Mouse (Mus musculus) cerebellum, postnatal 4 days (tissue): ENCODE results near the gene Bicra.

Source experiments
- DNase-seq, 2 experiments: peaks; one replicate each; pipeline ENCODE4 v3.0.0; 2022; ENCODE audit warnings: low spot score in 2 of 2, mixed read lengths in 1 of 2

Gene Bicra

GRCm38 (mm10) chr7:16047338-16048146 is at the start of gene Bicra:
Gene Bicra, minus strand, starts transcription at chr7:16047921.
- peak; percentile 61 to 86 for DNase-seq

- DNase-seq, result no peak
Measured at GRCm38 (mm10) chr7:16094592-16094991, 46.9 kb upstream of the Bicra start.

- DNase-seq, result no peak
Measured at GRCm38 (mm10) chr7:16087587-16087986, 39.9 kb upstream of the Bicra start.

GRCm38 (mm10) chr7:16083361-16083760 is 35.6 kb upstream of the Bicra start:
- no peak for DNase-seq

GRCm38 (mm10) chr7:16080581-16080980 is 32.9 kb upstream of the Bicra start:
- DNase-seq, result no peak

GRCm38 (mm10) chr7:16079947-16080346 is 32.2 kb upstream of the Bicra start:
- no peak for DNase-seq

GRCm38 (mm10) chr7:16071906-16072305 is 24.2 kb upstream of the Bicra start:
- no peak for DNase-seq

DNA sequence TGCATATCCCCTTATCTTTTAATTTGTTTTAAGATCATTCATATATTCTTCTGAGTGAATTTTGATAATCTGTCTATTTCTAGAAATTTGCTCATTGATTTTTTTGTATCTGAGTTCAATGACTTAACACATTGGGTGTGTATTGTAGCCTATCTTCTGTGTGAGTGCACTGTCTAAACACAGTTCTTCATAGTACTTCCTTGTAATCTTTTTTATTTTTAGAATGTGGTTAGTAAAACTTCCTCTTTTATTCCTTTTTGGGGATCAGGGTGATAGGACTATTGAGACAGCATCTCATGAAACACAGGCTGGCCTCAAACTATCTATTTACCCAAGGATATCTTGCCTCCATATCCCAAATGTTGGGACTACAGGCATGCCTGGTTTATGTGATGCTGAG is 23.1 kb upstream of the Bicra start:
- no peak for DNase-seq

- no peak for DNase-seq
Measured at GRCm38 (mm10) chr7:16063490-16063889, 15.8 kb upstream of the Bicra start.

DNA sequence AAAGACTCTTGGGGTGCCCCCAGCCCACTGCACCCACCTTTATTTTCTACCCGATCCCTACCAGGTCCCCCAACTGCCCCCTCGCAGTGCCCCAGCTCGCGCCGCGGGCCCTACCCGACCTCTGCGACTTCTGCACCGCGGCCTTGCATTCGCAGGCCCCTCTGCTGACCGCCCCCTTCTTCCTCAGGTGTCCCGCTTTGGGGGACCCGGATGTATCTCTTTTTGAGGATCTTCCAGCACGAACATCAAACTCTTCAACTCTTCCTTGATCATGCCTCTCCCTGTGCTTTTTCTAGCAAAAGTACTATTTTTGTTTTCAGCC is 14.3 kb upstream of the Bicra start:
- no peak for DNase-seq

GRCm38 (mm10) chr7:16061219-16062098 is 13.7 kb upstream of the Bicra start, which contains the start of gene Zfp541:
Gene Zfp541, plus strand, starts transcription at chr7:16061814.
- peak in 1 of 2 experiments; percentile 15 for DNase-seq

DNA sequence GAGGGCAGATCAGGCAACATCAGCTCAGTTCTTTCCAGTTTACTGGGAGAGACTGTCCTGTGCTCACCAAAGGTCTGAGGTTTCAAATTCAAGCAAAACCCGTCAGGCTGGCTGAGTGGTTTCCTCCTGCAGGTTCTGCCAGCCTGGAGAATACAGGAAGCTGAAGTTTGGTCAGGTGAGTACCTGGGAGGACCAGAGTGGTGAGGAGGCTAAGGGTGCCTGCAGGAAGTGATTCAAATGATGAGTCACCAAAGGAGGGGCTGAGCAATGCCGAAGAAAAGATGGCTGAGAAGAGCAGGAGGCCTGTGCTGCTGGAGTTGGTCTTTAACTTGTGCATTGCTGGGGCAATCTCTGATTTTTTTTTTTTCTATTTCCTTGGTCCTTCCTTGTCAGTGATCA is 9.4 kb upstream of the Bicra start:
- DNase-seq, result no peak

GRCm38 (mm10) chr7:16056459-16057135 is 8.9 kb upstream of the Bicra start:
- peak in 1 of 2 experiments; percentile 42 for DNase-seq

GRCm38 (mm10) chr7:16055665-16056064 is 7.9 kb upstream of the Bicra start:
- DNase-seq, result no peak

DNA sequence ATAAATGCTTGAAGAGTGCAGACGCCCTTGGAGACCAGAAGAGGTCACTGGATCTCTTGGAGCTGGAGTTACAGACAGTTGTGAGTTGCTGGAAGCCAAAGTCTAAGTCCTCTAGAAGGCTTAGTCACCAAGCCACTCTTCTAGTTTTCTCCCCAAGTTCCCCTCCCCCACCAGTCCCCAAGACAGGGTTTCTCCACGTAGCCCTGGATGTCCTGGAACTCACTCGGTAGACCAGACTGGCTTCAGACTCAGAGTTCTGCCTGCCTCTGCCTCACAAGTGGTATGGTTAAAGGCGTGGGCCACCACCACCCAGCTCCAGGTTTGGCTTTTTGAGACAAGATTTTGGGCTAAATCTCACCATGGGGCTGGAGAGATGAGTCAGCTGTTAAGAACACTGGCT is 7.2 kb upstream of the Bicra start:
- no peak for DNase-seq

GRCm38 (mm10) chr7:16053105-16053504 is 5.4 kb upstream of the Bicra start:
- DNase-seq, result no peak

GRCm38 (mm10) chr7:16052684-16053083 is 5.0 kb upstream of the Bicra start:
- peak; percentile 86 to 93 for DNase-seq

DNA sequence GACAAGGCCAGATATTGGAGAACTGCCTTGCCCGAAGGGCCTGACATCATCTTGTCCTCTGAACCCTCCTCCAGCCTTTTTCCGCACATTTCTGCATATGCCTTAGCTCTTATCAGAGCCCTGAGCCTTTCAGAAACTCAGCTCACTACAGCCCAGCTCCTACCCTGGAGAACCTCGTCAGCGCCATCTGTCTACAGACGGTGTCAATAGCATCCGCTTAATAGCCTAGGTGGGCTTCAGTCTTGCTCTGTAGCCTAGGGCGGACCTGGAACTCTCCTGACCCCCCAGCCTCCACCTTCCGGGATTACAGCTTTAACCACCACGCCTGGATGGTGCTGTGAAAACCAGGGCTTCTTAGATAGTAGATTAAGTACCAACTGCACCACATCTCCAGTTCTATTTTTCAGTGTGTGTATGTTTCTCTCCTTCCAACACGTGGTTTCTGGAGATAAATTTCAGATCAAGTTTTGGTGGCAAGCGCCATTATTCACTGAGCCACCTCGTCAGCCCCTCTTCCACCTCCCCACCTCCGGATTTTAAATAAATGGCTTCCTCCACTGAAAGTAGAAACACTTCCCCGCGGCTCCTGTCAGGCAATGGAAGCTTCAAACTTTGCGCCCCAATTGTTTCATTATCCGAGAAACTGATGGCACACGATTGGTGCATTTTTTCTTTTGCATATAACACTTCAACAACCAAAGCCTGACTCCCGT is 4.3 kb upstream of the Bicra start:
- peak; percentile 48 to 71 for DNase-seq

DNA sequence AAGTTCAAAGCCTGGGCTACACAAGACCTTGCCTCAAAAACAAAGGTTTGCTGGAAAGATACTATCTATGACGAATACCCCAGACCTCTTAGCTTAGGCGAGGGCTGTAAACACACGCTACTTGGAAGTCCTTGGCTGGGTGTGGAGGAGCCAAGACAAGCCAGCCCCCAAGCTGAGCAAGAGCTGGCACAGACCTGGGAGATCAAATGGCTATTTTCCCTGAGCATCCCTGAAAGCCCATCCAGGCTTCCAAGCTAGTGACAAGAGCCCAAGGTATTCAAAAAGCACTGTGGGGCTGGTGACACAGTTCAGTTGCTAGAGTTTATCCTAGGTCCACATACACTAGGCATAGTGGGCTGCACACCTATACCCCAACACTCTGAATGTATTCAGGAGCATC is 2.9 kb upstream of the Bicra start:
- DNase-seq, result no peak

- DNase-seq, result no peak
Measured at GRCm38 (mm10) chr7:16049576-16049915, 1.8 kb upstream of the Bicra start.

DNA sequence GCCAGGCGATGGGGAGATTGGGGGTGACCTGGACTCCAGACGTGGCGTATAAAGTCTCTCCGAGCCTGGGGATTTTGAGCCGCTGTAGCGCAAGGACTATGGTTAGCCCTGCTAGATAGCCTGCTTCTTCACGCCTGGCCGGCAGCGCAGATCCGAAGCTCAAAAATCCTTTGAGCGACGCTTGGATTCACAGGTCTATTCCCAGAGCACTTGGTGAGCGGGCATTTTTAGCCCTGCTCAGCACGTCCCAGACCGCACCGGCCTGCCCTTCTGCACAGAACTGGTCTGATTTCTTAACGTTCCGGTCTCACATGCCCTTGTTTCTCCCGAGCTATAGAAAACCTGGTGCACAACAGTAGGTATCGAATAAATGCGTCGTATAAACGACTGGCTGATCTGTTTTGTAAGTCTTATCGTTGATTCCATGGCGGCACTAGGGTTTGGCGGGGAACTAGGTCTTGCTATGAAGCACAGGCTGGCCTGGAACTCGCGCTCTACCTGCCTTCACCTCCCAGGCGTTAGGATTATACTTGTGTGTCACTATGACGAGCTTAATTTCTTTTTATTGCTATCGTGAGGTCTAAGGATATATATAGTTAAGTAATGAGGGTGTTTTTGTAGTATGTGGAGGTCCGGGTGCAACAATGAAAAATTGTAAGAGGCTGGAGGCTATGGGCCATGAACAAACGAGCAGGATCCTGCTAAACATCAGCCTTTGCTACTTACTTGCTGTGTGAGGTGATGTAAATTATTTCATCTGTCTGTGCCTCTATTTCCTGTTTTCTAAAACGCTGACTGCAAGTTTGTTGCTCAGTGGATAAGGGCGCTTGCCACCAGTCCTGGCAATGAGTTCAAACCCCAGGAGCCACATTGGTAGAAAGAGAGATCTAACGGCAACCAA is 1.2 kb upstream of the Bicra start:
- DNase-seq, result no peak
